Mouse (Mus musculus): ENCODE results near the gene Cbfa2t3. TPM values are rescaled to one million over a fixed set of nuclear protein-coding genes. Genes with fewer than 3 reads are reported as not detected.
A peak's percentile ranks its signal among the peaks of the same experiment; 100 is the strongest.

The Cbfa2t3 gene
- total RNA-seq, 2 experiments from 2014 or later: 7.8 to 79.6 TPM

DNA sequence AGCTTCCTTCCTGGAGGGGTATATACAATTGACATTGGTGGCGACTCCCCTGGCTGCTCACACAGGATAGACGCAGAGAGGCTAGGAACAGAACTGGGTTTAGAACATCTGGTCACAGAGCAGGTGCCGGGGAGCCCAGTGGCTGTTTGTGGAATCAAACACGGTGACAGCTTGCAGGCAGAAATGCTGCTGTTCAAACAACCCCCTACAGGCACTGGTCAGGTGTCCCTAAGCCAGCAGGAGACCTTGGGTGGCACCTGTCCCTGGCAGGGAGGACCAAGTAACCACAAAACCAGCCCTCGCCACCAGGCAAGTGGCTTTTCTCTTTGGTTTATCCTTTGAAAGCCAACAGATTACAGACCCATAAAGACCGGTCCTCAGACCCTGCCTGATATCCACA is 27.0 kb downstream of the Cbfa2t3 start:
- ATAC-seq (replicated peaks; ENCODE audit: low FRiP score, low TSS enrichment, poor library complexity, severe bottlenecking): no peak

DNA sequence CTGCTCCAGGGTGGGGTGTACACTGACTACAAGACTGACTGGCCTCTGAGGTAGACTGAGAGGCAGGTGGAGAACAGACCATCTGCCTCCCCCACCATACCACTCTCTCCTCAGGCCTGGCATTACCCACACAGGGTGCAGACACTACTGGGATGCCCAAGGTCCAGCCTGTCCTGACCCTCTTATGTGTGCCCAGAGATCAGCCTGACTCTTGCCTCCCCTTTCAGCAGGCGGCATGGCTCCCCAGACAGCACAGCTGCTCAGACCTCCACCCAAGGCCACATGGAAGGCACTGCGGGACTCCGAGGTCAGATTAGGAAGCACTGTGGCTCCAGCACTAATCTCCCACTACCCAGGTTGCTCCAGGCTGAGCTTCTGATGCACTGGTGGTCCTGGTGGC is 28.2 kb downstream of the Cbfa2t3 start:
- ATAC-seq (replicated peaks; ENCODE audit: low FRiP score, low TSS enrichment, poor library complexity, severe bottlenecking): no peak

DNA sequence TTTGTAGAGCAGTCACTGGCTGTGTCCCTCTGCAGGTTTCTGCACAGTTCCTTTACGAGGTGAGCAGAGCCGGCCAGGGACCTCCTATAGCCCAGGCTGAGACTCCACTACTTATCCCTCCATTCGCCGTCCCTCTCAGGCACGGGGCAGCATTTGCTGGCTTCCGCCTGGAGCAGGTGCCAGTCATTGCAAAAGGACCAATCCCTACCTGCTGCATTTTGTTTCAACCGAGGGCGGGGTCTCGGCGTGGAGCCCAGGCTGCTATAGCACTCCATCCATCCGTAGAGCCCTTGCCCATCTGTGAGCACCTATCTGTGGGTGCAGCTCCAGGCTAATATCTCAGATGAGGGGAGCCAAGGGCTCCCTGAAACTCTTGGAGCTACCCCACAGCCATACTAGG is 28.9 kb downstream of the Cbfa2t3 start:
- ATAC-seq (replicated peaks; ENCODE audit: low FRiP score, low TSS enrichment, poor library complexity, severe bottlenecking): no peak

DNA sequence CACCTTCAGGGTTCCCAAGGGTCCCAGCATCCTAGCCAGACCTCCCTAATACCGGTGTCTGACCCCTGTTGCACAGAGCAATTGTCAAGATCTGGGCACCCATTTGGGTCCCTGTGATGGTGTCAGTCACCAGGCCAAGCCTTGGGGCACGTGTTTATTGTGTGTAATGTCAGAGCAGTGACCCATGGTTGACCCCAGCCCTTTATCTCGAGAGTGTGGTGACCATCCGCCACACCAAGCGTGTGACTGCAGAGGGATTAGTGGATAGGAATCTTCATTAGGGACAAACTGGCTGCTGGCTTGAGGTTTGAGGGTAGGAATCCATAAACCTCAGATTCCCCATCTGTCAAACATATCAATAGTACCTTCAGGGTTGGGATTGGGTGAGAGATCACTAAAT is 29.5 kb downstream of the Cbfa2t3 start:
- ATAC-seq (replicated peaks; ENCODE audit: low FRiP score, low TSS enrichment, poor library complexity, severe bottlenecking): no peak

DNA sequence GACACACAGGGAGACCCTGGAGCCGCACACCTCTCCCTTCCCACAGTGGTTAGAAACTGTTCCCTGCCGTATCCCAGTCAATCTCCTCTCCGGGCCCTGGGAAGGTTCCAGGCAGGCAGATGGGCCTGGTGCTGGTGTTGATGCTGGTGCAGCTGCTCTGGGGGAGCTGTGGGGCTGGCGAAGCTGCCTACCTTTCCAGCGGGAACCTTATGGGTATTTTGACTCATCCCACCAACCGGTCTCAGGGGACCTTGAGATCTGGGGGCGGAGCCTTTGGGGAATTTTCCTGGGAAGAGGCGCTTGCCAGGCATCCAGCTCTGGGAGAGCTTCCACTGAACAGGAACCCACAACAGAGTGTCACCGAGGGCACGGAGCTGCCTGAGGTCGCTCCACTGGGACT is 31.1 kb downstream of the Cbfa2t3 start:
- no peak for ATAC-seq (replicated peaks; ENCODE audit: low FRiP score, low TSS enrichment, poor library complexity, severe bottlenecking)

DNA sequence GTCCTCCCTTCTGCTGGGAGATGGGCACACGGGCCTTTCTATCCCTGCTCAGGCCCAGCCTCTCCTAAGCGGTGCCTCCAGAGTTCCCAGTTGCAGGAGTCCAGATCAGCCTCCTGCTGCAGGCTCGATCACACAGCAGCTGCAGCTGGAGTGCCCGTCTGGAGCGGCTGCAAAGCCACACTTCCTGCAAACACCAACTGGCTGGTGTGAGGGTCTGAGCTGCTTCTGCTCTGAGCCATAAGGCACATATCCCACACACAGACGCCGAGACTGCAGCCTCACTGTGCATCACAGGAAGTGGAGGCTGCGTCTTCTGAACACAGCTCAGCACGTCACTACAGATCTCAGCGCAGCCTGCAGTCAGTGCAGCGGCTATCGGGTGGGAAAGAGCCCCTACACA is 32.1 kb downstream of the Cbfa2t3 start:
- ATAC-seq (replicated peaks; ENCODE audit: low FRiP score, low TSS enrichment, poor library complexity, severe bottlenecking): peak; percentile 17

DNA sequence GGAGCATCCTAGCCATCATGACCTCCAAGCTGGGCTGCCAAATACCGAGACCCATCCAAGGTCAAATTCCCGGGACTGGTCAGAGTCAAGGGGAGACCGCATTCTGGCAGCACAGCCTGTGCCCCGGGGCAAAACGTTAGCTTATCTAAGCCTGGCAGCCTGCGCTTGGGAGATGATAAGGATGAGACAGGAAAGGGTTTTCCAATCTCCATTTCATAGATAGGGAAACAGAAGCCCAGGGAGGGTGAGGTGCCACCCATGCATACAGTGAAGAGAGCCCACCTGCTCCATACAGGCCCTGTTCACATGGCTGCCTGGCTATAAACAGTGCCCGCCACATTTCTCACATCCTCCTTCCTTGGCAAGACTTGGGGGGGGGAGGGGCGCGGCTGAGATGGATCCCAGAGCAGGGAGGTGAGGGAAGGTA is 32.6 kb downstream of the Cbfa2t3 start:
- ATAC-seq (replicated peaks; ENCODE audit: low FRiP score, low TSS enrichment, poor library complexity, severe bottlenecking): peak; percentile 69

DNA sequence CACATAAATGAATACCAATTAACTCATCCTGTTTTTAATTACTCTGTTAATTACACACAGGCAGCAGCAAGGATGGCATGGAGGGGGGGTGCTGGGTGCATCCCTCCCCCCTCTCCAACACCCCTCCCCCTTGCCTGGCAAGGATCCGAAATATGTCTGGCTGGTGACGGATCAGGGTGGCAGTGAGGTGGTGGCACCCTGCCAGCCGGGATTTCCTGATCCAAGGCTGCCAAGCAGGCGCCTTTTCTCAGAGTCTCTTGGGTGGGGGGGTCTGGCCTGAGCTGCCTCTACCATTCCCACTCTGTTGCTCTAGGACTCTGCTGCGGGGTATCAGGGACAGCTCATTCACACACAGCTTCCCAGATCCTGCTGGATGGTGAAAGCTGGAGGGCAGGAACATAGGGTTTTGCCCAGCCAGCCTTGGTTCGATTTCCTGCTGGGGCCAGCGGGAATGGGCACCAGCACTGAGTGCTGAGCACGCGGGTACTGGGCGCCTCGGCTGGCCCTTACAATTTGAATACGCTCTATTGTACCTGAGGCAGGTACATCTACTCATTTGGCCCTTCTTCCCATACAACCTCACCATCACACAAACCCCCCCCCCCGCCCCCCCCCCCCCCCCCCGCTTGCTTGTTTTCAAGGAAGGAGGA is 33.1 kb downstream of the Cbfa2t3 start:
- no peak for ATAC-seq (replicated peaks; ENCODE audit: low FRiP score, low TSS enrichment, poor library complexity, severe bottlenecking)

DNA sequence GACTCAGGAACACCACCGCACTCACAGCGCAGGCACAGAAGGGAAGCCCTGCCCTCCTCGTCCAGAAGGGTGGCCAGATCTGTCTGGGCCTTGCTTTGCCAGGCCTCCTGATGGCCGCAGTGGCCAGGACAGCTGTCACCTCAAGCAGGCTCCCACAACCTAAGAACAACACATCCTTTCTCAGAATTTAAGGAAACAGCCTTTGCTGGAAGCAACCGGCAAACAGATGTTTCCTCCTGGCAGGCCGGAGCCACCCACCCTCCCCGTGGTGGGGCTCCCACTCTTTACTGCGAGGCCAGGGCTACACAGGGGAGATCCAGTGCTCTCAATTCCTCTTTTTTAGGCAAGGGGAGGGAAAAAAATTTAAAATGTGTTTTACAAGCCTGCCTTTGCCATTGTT is 33.7 kb downstream of the Cbfa2t3 start:
- ATAC-seq (replicated peaks; ENCODE audit: low FRiP score, low TSS enrichment, poor library complexity, severe bottlenecking): no peak

DNA sequence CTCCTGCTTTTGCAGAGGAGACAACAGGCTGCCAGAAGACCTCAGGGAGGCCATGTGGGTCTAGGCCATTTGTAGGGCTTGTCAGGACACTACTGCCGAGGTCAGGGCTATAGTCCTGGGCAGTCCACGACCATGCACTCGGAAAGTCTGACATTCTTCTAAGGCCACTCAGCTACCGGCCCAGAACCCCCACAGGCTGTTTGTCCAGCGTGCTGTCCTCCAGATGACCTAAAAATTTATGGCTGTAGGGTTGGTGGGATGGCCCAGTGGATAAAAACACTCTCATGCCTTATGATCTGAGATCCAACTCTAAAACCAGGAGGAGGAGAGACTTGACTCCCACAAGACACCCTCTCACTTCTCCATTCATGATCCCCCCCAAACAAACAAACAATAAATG is 35.2 kb downstream of the Cbfa2t3 start:
- ATAC-seq (replicated peaks; ENCODE audit: low FRiP score, low TSS enrichment, poor library complexity, severe bottlenecking): no peak

DNA sequence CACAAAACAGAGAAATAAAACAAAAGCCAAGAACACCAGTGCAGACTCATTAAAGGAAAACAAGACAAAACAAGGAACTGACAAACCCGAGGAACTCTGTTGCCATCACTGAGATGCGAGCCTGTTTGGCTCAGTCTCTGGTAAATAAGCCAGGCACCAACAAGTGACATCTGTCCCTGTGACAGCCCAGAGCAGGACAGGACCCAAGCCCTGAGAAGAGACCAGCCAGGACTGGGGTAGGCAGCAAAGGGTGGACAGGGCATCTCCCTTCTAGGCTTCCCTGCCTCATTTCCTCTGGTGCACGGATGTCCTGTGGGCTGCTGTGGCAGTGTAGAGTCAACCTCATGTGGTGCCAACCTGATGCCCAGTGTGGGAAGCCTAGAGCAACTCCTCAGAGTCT is 35.8 kb downstream of the Cbfa2t3 start:
- no peak for ATAC-seq (replicated peaks; ENCODE audit: low FRiP score, low TSS enrichment, poor library complexity, severe bottlenecking)

DNA sequence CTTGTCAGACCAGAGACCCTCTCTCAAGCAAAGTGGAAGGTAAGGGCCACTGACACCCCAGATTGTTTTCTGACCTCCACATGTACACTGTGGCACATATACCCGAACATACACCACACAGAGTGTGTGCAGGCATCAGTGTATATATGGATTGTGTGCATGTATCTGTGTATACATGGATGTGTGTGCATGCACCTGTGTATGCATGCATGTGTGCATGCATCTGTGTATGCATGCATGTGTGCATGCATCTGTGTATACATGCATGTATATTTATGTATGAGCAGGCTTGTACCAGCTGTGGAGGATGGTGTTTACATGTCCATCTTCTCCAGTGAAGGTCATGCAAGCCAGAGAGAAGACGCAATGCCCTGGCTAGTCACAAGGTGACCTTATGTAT is 37.0 kb downstream of the Cbfa2t3 start:
- ATAC-seq (replicated peaks; ENCODE audit: low FRiP score, low TSS enrichment, poor library complexity, severe bottlenecking): no peak

DNA sequence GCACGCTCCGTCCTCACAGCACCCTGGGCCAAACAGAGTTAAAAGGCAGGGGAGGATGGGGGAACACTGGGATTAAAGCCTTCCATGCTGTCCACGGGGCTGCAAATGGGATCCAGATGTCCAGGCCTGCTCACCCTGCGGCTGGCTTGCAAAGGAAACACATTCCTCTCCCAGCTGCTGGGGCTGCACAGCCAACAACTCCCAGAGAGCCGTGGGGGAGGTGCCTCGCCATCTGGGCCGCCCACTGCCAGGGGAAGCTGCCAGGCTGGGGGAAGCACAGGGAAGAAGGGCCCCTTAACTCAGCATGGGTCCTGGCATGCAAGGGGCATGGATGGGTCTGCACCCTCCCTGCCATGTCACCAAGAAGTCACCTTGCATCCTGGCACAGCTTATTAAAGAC is 37.8 kb downstream of the Cbfa2t3 start:
- ATAC-seq (replicated peaks; ENCODE audit: low FRiP score, low TSS enrichment, poor library complexity, severe bottlenecking): no peak

DNA sequence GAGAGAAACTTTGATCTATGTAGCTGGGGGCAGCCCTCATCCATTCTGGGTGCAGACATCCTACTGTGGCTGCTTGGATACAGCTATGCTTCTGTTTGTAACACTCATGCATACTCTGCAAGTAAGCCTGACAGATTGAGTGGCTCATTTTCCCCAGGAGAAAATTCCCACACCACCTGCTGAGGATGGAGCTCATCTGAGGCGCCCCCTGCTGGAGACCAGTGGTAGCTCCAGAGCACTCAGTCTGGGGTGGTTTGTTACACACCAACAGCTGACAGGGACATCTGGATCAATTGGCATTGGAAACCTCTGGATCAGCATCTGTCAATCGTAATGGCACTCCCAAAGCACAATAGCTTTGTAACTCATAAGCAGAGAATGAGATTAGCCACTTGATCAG is 38.9 kb downstream of the Cbfa2t3 start:
- ATAC-seq (replicated peaks; ENCODE audit: low FRiP score, low TSS enrichment, poor library complexity, severe bottlenecking): no peak

DNA sequence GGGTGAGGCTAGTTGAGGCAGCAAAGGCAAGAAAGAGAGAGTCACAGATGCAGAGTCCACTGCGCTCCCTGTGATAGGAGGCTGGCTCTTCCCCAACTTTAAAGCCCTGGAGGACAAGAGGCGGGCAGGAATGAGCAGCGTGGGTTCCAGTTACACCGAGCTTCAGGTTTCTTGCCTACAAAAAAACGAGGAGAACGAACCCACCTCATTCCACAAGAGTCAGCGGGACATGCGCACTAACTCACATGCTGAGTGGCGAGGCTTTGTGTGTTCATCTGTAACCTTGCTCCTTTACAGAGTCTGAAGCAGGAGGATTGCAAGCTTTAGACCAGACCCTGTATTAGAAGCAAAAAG is 40.1 kb downstream of the Cbfa2t3 start:
- no peak for ATAC-seq (replicated peaks; ENCODE audit: low FRiP score, low TSS enrichment, poor library complexity, severe bottlenecking)

DNA sequence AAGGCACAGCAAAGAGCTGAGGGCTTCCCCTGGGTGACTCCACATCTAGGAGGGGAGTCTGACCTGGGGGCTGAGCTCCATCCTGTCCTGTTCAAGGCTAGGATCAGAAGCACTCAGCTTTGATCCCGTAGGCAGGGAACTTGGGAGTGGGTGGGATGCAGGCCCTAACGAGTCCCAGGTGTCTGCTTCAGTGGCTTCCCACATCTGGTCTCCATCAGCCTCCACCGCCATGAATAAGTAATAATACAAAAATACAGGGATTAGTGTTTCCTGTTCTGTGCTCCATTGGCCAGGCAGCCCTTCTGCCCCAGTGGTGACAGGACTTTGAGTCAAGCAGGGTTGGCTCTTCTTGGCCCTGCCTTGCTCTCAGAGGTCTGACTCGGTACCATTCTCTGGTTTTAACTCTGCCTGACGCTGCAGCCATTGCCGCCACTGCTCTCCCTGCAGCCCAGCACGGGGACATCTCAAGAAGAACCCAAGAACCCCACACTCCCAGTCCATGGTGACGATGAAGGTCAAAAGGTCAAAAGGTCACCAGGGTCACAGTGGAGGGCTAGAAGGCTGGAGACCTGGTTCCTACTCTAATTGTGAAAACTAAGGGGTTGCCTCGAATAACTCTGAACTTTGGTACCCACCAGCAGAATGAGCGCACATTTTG is 40.6 kb downstream of the Cbfa2t3 start:
- ATAC-seq (replicated peaks; ENCODE audit: low FRiP score, low TSS enrichment, poor library complexity, severe bottlenecking): no peak

DNA sequence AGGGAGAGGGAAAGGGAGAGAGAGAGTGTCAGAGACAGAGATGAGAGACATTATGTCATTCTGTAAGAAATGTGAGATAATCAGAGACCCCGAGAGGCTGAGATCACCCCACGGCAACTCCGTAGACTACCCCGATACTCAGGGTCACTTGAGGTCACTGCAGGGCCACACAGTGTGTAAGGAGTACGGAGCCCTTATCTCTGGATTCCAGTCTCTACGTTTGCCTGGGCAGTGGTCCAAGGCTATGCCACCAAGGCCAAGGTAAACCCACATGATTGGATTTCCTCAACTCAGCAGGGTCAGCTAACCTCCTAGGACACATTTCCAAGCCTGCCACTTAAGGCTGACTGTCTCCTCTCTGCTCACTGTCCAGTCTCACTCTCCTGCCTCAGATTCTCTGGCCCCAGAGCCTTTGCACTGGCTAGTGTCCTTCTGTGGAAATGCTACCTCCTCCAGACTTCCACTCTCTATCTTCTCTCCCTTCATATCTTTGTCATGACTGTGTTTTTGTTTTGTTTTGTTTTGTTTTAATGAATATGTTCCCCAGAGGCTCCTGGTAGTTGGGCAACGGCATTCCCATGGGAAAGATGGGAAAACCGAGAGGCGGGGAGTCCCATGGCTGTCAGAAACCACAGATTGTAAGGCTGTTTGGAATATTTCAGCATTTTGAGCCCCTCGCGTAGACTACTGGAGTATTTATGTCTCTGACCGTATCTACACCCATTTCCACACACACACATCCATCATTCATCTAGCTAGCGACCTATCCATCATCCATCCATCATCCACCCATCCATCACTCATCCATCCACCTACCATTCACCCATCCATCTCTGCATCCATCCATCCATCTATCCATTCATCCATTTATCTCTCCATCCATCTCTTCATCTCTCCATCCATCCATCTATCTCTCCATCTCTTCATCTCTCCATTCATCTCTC is 42.6 kb downstream of the Cbfa2t3 start:
- ATAC-seq (replicated peaks; ENCODE audit: low FRiP score, low TSS enrichment, poor library complexity, severe bottlenecking): peak; percentile 77

DNA sequence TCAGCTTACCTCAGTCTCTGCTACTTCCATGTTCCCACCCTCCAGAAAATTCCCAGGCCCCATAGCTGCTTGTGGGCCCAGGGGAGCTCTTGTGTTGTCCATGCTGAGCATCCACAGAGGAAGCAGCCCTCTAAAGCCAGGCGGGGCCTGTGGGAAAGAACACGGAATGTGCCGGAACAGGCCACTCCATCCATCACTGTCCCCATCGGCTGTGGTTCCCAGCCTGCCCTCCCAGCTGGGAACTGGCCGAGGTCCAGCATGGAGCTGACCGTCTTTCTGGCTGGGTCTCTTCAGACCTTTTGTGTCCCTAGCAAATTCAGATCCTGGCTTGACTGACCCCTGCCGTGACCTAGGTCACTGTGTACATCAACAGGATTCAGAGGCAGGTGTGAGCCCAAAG is 44.1 kb downstream of the Cbfa2t3 start:
- no peak for ATAC-seq (replicated peaks; ENCODE audit: low FRiP score, low TSS enrichment, poor library complexity, severe bottlenecking)

DNA sequence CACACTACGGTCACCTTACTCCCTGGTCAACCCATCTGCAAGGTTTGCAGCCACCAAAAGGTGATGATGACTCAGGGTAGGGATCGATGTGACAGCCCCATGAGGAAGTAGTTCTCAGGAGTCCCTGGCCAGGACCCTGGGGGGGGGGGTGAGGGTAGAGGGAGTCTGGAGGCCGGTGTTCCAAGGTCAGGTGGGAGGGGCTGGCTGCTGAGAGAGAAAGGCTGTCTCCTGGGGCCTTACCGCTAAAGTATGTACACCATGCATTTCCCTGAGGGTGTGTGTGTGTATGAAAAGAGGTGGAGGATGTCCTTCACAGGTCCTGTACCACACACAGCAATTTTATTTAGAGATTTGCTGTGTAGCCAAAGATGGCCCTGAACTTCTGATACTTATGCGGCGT is 46.3 kb downstream of the Cbfa2t3 start:
- no peak for ATAC-seq (replicated peaks; ENCODE audit: low FRiP score, low TSS enrichment, poor library complexity, severe bottlenecking)

DNA sequence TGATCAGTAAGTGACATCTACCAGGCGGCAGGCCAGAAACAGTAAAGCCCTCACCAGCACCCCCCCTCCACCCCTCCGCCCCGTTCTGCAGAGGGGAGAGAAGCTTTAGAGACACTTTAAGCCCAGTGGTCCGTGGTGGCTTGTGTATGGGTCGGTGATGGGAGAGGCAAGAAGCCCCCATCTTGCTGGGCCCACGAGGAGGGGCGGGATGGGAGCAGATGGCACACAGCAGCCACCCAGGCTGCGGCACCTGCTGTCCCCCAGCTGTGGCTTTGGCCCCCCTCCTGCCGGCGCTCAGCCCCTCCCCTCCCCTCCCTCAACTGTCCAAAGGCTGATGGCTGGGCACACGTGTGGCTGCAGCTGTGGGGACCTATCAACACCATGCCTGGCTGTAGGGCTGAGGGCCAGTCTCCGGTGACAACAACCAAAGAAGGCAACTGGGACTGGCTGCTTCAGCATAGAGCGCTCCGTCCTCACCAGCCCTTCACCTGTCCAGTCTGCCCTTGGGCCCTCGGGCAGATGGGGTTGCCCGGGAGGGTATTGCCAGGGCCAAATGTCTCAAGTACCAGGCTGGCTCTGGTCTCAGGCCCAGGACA is 47.5 kb downstream of the Cbfa2t3 start:
- no peak for ATAC-seq (replicated peaks; ENCODE audit: low FRiP score, low TSS enrichment, poor library complexity, severe bottlenecking)
